Mouse (Mus musculus): ENCODE measurements around the gene Cyp24a1.

The Cyp24a1 gene

GRCm38 (mm10) chr2:170503343-170503742 lies 6.4 kb upstream of the Cyp24a1 start:
- in situ Hi-C loops (cut with MboI; ENCODE audit: low pct_unique_long_range_greater_than_20kb in 1 of 2, low sequenced_read_pairs in 2 of 2, unreplicated experiment in 1 of 2): no loop called here

GRCm38 (mm10) chr2:170498011-170498410 lies 1.1 kb upstream of the Cyp24a1 start:
- in situ Hi-C loops (cut with MboI; ENCODE audit: low pct_unique_long_range_greater_than_20kb in 1 of 2, low sequenced_read_pairs in 2 of 2, unreplicated experiment in 1 of 2): no loop called here

DNA sequence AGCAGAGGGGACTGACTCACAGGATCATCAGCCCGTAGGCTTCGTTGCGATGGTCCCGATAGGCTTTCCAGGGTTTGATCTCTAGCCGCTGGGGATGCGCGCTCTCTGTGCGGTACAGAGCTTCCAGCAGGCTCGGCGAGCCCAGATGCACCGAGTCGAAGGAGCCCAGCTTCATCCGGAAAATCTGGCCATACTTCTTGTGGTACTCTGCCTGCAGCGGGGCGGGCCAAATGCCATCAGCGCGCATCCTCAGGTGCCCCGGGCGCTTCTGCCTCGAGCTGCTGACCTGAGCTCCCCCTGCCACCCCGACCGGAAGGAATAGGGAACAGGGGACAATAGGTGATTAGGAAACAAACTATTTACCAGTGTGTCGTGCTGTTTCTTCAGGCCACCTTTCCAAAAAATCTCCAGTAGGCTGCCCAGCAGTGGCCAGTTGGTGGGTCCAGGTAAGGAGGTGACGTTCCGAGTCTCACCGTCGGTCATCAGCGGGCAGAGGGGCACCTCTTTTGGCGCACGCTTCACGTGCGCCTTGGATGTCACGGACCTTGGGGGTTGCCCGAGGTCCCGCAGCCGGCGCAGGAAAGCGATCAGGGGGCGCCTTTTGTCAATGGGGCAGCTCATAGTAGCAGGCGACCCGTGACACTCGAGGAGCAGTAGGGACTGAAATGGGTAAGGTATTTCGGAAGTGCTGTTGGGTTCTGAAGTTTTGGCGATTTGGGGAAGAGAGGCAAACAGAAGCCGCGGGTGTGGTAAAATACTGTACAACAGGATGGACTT lies 603 bp downstream of the Cyp24a1 start, which contains the start of gene Pfdn4:
TSS of gene Pfdn4 (plus strand) at position 275 of the 777 bp plus-strand sequence.
- in situ Hi-C loops (cut with MboI; ENCODE audit: low pct_unique_long_range_greater_than_20kb in 1 of 2, low sequenced_read_pairs in 2 of 2, unreplicated experiment in 1 of 2): no loop called here

- in situ Hi-C loops (cut with MboI; ENCODE audit: low pct_unique_long_range_greater_than_20kb in 1 of 2, low sequenced_read_pairs in 2 of 2, unreplicated experiment in 1 of 2): no loop called here
Observed at GRCm38 (mm10) chr2:170494784-170495710, 1.9 kb downstream of the Cyp24a1 start.

GRCm38 (mm10) chr2:170487890-170488502 lies 8.9 kb downstream of the Cyp24a1 start:
- in situ Hi-C loops (cut with MboI; ENCODE audit: low pct_unique_long_range_greater_than_20kb in 1 of 2, low sequenced_read_pairs in 2 of 2, unreplicated experiment in 1 of 2): no loop called here

DNA sequence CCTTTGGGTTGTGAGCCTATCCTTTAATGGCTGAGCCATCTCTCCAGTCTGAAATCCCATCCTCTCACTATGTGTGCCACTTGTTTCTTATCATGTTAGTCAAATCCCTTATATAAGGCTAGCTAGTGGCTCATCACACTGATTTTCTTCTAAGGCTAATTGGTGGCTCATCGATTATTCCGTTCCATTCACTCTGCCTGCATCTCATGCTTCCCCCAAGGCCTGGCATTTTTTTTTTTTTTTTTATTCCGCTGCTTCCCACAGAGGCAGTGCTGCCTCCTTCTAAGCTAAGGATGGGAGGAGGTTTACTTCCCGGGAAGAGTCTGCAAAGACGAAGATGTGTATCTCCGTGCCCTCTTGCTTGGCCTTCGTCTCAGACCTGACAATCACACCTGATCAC lies 9.7 kb downstream of the Cyp24a1 start:
- in situ Hi-C loops (cut with MboI; ENCODE audit: low pct_unique_long_range_greater_than_20kb in 1 of 2, low sequenced_read_pairs in 2 of 2, unreplicated experiment in 1 of 2): no loop called here

GRCm38 (mm10) chr2:170483914-170484313 lies 13.0 kb downstream of the Cyp24a1 start:
- in situ Hi-C loops (cut with MboI; ENCODE audit: low pct_unique_long_range_greater_than_20kb in 1 of 2, low sequenced_read_pairs in 2 of 2, unreplicated experiment in 1 of 2): no loop called here

GRCm38 (mm10) chr2:170482019-170482540 lies 14.9 kb downstream of the Cyp24a1 start:
- in situ Hi-C loops (cut with MboI; ENCODE audit: low pct_unique_long_range_greater_than_20kb in 1 of 2, low sequenced_read_pairs in 2 of 2, unreplicated experiment in 1 of 2): no loop called here

DNA sequence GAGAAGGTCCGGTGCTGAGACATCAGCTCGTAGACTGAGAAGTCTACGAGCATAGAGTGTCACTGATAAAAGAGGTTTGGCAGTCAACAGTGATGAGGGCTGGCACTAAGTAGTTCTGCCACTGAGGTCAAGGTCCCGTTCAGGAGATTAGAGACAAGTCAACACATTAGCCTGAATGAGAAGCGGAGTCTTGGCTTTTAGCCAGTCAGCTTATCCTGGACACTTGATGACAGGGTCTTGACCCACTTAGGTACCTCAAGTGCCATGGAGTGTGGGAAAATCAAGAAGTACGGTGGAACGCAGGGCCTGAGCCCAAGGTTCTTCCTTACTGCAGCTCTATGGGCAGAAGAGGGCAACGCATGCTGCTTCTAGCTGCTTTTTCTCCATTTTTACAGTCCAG lies 20.3 kb downstream of the Cyp24a1 start:
- in situ Hi-C loops (cut with MboI; ENCODE audit: low pct_unique_long_range_greater_than_20kb in 1 of 2, low sequenced_read_pairs in 2 of 2, unreplicated experiment in 1 of 2): no loop called here

- in situ Hi-C loops (cut with MboI; ENCODE audit: low pct_unique_long_range_greater_than_20kb in 1 of 2, low sequenced_read_pairs in 2 of 2, unreplicated experiment in 1 of 2): no loop called here
Observed at GRCm38 (mm10) chr2:170476215-170476614, 20.7 kb downstream of the Cyp24a1 start.

- in situ Hi-C loops (cut with MboI; ENCODE audit: low pct_unique_long_range_greater_than_20kb in 1 of 2, low sequenced_read_pairs in 2 of 2, unreplicated experiment in 1 of 2): no loop called here
Observed at GRCm38 (mm10) chr2:170475164-170475563, 21.8 kb downstream of the Cyp24a1 start.

GRCm38 (mm10) chr2:170474125-170474524 lies 22.8 kb downstream of the Cyp24a1 start:
- in situ Hi-C loops (cut with MboI; ENCODE audit: low pct_unique_long_range_greater_than_20kb in 1 of 2, low sequenced_read_pairs in 2 of 2, unreplicated experiment in 1 of 2): no loop called here

- in situ Hi-C loops (cut with MboI; ENCODE audit: low pct_unique_long_range_greater_than_20kb in 1 of 2, low sequenced_read_pairs in 2 of 2, unreplicated experiment in 1 of 2): no loop called here
Observed at GRCm38 (mm10) chr2:170470591-170470990, 26.4 kb downstream of the Cyp24a1 start.

DNA sequence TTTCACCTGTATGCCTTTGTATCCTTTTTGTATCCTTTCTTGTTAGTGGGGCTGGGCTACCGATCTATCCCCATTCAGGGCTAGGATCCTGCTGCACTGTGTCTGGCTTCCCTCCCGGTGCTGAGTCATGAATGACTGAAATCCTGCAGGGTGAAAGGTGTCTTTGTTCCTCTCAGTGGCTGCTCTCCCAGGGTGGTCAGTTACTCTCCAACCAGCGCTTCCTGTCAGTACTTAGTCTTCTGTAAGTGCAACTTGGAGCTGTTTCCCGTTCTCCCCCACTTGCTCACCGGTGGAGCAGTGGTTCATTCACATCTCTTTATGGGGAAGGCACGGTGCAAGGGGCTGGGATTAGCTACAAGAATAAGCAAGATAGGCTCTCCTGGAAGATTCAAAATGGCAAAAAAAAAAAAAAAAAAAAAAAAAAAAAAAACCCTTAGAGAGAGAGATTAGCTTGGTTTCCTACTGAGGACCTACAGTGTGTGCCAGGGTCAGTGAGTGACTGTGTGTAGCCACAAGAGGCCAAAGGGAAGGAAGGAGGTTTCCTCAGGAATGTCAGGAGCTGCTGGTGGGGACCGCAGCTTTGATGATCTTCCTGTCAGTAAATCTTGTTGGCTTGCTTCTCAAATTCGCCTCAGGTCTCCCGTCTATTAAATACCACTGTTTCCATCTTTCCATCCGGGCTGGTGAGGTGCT lies 27.2 kb downstream of the Cyp24a1 start:
- in situ Hi-C loops (cut with MboI; ENCODE audit: low pct_unique_long_range_greater_than_20kb in 1 of 2, low sequenced_read_pairs in 2 of 2, unreplicated experiment in 1 of 2): no loop called here

DNA sequence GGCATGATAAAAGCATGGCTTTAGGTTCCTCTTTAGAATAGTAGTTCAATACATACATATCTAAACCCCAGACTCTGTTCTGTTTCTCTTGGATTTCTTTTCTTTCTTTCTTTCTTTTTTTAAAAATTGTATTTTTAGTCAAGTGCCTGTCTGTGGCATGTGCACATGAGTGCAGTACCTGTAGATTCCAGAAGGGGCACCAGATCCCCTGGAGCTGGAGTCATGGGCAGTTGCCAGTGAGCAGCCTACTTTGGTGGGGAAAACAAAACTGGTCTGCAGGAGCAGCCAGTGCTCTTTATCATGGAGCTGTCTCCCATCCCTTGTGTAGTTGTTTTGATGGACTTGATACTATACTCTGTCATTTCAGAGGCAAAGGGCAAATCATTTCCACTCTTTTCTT lies 28.9 kb downstream of the Cyp24a1 start:
- in situ Hi-C loops (cut with MboI; ENCODE audit: low pct_unique_long_range_greater_than_20kb in 1 of 2, low sequenced_read_pairs in 2 of 2, unreplicated experiment in 1 of 2): no loop called here

DNA sequence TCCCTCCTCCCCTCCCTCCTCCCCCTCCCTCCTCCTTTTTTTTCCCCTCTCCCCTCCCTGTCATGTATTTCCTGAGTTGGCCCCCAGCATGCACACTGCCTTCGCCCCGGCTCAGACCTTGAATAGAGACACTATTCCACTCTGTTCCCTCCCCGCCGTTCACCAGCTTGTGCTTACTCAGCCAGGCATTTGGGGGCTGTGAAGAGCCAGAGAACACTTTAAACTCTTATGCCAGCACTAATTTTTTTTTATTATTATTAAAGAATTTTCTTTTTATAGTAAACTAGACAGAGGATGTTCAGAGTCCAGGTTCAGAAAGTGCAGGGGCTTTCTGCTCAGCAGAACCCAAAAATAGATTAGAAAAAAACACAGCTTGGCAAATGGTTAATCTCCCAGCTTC lies 32.1 kb downstream of the Cyp24a1 start:
- in situ Hi-C loops (cut with MboI; ENCODE audit: low pct_unique_long_range_greater_than_20kb in 1 of 2, low sequenced_read_pairs in 2 of 2, unreplicated experiment in 1 of 2): no loop called here

DNA sequence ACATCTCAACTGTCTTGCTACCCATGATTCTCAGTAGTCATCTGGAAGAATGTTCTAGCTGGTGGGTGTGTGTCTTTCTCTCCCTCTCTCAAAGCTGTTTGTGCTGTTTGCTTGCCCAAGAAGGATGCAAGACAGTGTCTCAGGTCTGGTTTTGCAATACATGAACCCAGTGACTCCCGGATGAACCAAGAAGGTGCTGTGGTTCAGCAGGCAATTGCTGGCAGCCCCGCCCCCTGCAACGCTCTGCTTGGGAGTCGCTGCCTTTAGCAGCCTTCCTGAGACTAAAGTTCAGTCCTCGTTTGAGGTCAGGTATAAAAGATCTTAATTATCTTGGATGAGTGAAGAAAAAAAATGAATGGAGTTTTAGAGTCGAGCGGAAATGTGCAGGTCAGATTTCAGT lies 35.3 kb downstream of the Cyp24a1 start:
- in situ Hi-C loops (cut with MboI; ENCODE audit: low pct_unique_long_range_greater_than_20kb in 1 of 2, low sequenced_read_pairs in 2 of 2, unreplicated experiment in 1 of 2): no loop called here

DNA sequence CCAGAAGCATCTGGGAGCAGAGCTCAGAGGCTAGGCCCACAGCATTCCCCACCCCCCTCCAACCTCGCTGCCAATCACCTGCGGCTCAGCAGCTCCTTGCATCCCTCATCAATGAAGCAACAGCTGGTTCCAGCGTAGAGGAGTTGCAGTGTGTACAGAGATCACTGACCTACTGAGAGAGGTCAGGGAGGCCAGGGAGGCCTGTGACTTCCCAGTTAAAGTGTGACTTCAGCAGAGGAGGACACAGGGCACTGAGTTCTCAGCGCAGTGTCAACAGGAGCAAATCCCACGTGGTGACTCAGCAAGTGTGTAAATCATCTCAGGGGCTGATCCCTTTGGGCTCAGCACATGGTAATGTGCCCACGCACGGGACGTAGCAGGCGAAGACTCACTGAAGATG lies 37.1 kb downstream of the Cyp24a1 start:
- in situ Hi-C loops (cut with MboI; ENCODE audit: low pct_unique_long_range_greater_than_20kb in 1 of 2, low sequenced_read_pairs in 2 of 2, unreplicated experiment in 1 of 2): no loop called here
